Mouse (Mus musculus) CD4-positive helper T cell, adult 2 months (primary cell): Measurements from ENCODE around the gene Eml4.
A peak's percentile ranks its signal among the peaks of the same experiment; 100 is the strongest.

Experiments used
- DNase-seq: peaks from one replicate; pipeline ENCODE4 v3.0.0-alpha.2; 2012; ENCODE audit warnings: low read depth, missing footprints, low spot score

The Eml4 gene

GRCm38 (mm10) chr17:83487762-83488161, 137.0 kb downstream of the Eml4 start:
- no peak for DNase-seq

GRCm38 (mm10) chr17:83498889-83499288, 148.2 kb downstream of the Eml4 start:
- no peak for DNase-seq

GRCm38 (mm10) chr17:83499692-83500091, 149.0 kb downstream of the Eml4 start:
- no peak for DNase-seq

- DNase-seq, result no peak
Observed at GRCm38 (mm10) chr17:83503693-83504092, 153.0 kb downstream of the Eml4 start.

GRCm38 (mm10) chr17:83512130-83512529, 161.4 kb downstream of the Eml4 start:
- no peak for DNase-seq

- no peak for DNase-seq
Observed at GRCm38 (mm10) chr17:83513655-83514212, 163.0 kb downstream of the Eml4 start.

- DNase-seq, result peak; percentile 94
Observed at GRCm38 (mm10) chr17:83514213-83514701, 163.5 kb downstream of the Eml4 start.

GRCm38 (mm10) chr17:83517280-83518015, 166.7 kb downstream of the Eml4 start, which contains the start of gene Cox7a2l:
Gene Cox7a2l (minus strand): TSS chr17:83517330.
- no peak for DNase-seq

- DNase-seq, result no peak
Observed at GRCm38 (mm10) chr17:83521881-83522280, 171.2 kb downstream of the Eml4 start.

GRCm38 (mm10) chr17:83522590-83523379, 172.1 kb downstream of the Eml4 start:
- no peak for DNase-seq

- DNase-seq, result no peak
Observed at GRCm38 (mm10) chr17:83524753-83525152, 174.0 kb downstream of the Eml4 start.

GRCm38 (mm10) chr17:83525596-83525995, 174.9 kb downstream of the Eml4 start:
- DNase-seq, result peak; percentile 34

- peak; percentile 26 for DNase-seq
Observed at GRCm38 (mm10) chr17:83526091-83526561, 175.4 kb downstream of the Eml4 start.

GRCm38 (mm10) chr17:83526624-83527532, 176.1 kb downstream of the Eml4 start:
- DNase-seq, result peak; percentile 80

GRCm38 (mm10) chr17:83527651-83528381, 177.1 kb downstream of the Eml4 start:
- DNase-seq, result peak; percentile 10
